Mouse (Mus musculus): Measurements from ENCODE around the gene Nsfl1c.

DNA sequence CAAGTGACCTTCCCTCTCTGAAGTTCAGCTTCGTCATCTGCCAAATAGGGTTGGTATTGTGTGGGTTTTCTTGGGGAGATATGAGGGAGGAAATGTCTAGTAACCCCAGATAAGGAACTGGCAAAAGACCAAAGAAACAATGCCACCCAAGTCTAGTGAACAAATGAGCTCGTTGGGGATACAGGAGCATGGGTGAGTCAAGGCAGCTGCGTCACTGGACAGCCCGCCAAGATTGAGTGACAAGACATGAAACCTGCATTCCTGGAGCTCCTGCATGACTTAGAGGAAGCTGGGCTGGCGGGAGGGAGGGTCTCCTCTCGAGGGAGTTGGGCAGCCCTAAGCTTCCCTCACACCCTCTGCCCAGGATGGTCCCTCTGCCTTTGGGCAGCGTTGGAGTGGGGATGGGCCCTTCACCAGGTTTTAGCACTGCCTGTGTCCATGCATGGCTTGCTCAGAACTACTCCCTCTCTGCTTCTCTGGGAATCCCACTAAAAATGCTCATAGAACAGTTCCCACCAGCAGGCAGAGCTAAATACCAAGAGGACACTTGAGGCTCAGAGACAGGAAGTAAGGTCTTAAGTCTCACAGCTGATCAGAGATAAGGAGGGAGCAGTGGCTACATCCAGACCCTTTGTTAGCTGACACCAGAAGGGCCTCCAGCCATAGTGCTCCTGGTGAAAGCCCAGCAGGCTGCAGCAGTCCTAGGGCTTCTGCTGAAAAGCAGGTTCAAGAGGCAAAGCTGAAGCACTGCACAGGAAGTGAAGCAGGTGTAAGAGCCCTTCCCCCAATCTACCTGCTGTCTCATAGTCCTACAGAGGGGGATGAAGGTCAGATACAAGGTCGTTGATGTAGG lies 36.6 kb downstream of the Nsfl1c start:
- TF ChIP-seq CTCF (conservative IDR thresholded peaks at IDR 0.05 in 1 of 2, IDR thresholded peaks at IDR 0.05 in 1 of 2; ENCODE audit: low read depth in 2 of 2, low read length in 2 of 2) = no peak
- TF ChIP-seq ZC3H11A (IDR thresholded peaks at IDR 0.05; ENCODE audit: low read depth, low read length) = no peak

Data from CH12.LX (cell line).